31 mouse cellular contexts compared by ENCODE assay signal in genomic region chr16:45495326-45495725, GRCm38 (mm10). TPM values are rescaled to one million over a fixed set of nuclear protein-coding genes. Genes with fewer than 3 reads are reported as not detected.
A peak's percentile ranks its signal among the peaks of the same experiment; 100 is the strongest.
DNase-seq lines count a peak whose midpoint lies in the region; ATAC-seq and TF ChIP-seq lines count a peak whose summit lies in the region.
"Had no signal": no experiment of that assay in that cellular context is flagged by ENCODE, and none has a peak within 500 bp of the region (broad histone marks: within the 10 kb centered on the region; RNA-seq: fewer than 3 reads in every experiment).

No protein-coding gene starts in this region.

- peak; percentile 13 for DNase-seq in adrenal gland, adult 2 months
- no peak for DNase-seq in adrenal gland, postnatal 4 days (ENCODE audit: low spot score in 2 of 2)
- peak; percentile 75 for DNase-seq in kidney, adult 2 months
- peak; percentile 33 for DNase-seq in kidney, postnatal 14 days
- no peak for DNase-seq in kidney, postnatal 10 days
- DNase-seq in testis, postnatal 14 days (ENCODE audit: low spot score): peak; percentile 38
- DNase-seq in testis, postnatal 10 days (ENCODE audit: low spot score): no peak
- DNase-seq: cerebellum, adult 11 months; cerebellum, adult 2 months; cerebellum, adult 9-11 months; cerebellum, postnatal 25 days; gastrocnemius, postnatal 25 days; heart, postnatal 10 days; heart, postnatal 36 days had no signal

- no peak for ATAC-seq in kidney, embryonic 15.5 days (replicated peaks; ENCODE audit: low FRiP score)
- ATAC-seq: activated CD4-positive, CD25-positive, alpha-beta regulatory T cell, adult 4 months; forebrain, embryonic 14.5 days; hindbrain, embryonic 16.5 days had no signal

- no peaks in the 10 kb centered on the region for H3K36me3 ChIP-seq in kidney, adult 2 months (ENCODE audit: control insufficient read depth, insufficient read depth, low read length)
- H3K36me3 ChIP-seq in kidney, embryonic 15.5 days: no peaks in the 10 kb centered on the region
- H3K36me3 ChIP-seq: embryonic facial prominence, embryonic 12.5 days; embryonic facial prominence, embryonic 15.5 days; heart, embryonic 12.5 days; heart, embryonic 15.5 days; hindbrain, embryonic 10.5 days; hindbrain, embryonic 13.5 days had no signal

- no peaks in the 10 kb centered on the region for H3K4me1 ChIP-seq in kidney, adult 2 months (ENCODE audit: control insufficient read depth, insufficient read depth, low read length)
- no peaks in the 10 kb centered on the region for H3K4me1 ChIP-seq in kidney, embryonic 15.5 days
- H3K4me1 ChIP-seq: embryonic facial prominence, embryonic 12.5 days; embryonic facial prominence, embryonic 15.5 days; heart, embryonic 12.5 days; heart, embryonic 15.5 days; hindbrain, embryonic 10.5 days; hindbrain, embryonic 13.5 days had no signal

- no peak overlapping the region for H3K27ac ChIP-seq in kidney, adult 2 months (ENCODE audit: insufficient read depth, low read depth, low read length)
- no peak overlapping the region for H3K27ac ChIP-seq in kidney, embryonic 15.5 days
- H3K27ac ChIP-seq: embryonic facial prominence, embryonic 12.5 days; embryonic facial prominence, embryonic 15.5 days; heart, embryonic 15.5 days; hindbrain, embryonic 10.5 days; hindbrain, embryonic 13.5 days had no signal

- TF ChIP-seq POLR2A in kidney, adult 2 months (IDR thresholded peaks at IDR 0.05; ENCODE audit: low read depth, low read length): no peak

- H3K9me3 ChIP-seq in kidney, embryonic 15.5 days (replicated peaks): no peaks in the 10 kb centered on the region
- H3K9me3 ChIP-seq: embryonic facial prominence, embryonic 12.5 days; embryonic facial prominence, embryonic 15.5 days; heart, embryonic 12.5 days; heart, embryonic 15.5 days; hindbrain, embryonic 10.5 days; hindbrain, embryonic 13.5 days had no signal

- WGBS in kidney, adult 2 months: 34% methylated on average over 1 of the region's 1 CpGs
- WGBS in kidney, embryonic 15.5 days: 77% methylated on average over 1 of the region's 1 CpGs

- H3K4me3 ChIP-seq in kidney, adult 2 months (ENCODE audit: insufficient read depth, low read depth, low read length): no peak overlapping the region
- H3K4me3 ChIP-seq in kidney, embryonic 15.5 days (replicated peaks): no peak overlapping the region
- H3K4me3 ChIP-seq: embryonic facial prominence, embryonic 12.5 days; embryonic facial prominence, embryonic 15.5 days; heart, embryonic 12.5 days; heart, embryonic 15.5 days; hindbrain, embryonic 10.5 days; hindbrain, embryonic 13.5 days had no signal

- no peak overlapping the region for H3K4me2 ChIP-seq in kidney, embryonic 15.5 days
- H3K4me2 ChIP-seq: embryonic facial prominence, embryonic 12.5 days; embryonic facial prominence, embryonic 15.5 days; heart, embryonic 12.5 days; heart, embryonic 15.5 days; hindbrain, embryonic 13.5 days had no signal

- no peaks in the 10 kb centered on the region for H3K27me3 ChIP-seq in kidney, adult 2 months (replicated peaks; ENCODE audit: control insufficient read depth, insufficient read depth, low read length)
- H3K27me3 ChIP-seq in kidney, embryonic 15.5 days: no peaks in the 10 kb centered on the region
- H3K27me3 ChIP-seq: embryonic facial prominence, embryonic 12.5 days; embryonic facial prominence, embryonic 15.5 days; heart, embryonic 12.5 days; heart, embryonic 15.5 days; hindbrain, embryonic 13.5 days had no signal

- H3K9ac ChIP-seq in kidney, embryonic 15.5 days: no peak overlapping the region
- H3K9ac ChIP-seq: embryonic facial prominence, embryonic 12.5 days; embryonic facial prominence, embryonic 15.5 days; heart, embryonic 12.5 days; heart, embryonic 15.5 days; hindbrain, embryonic 13.5 days had no signal

- TF ChIP-seq CTCF in kidney, adult 2 months (conservative IDR thresholded peaks at IDR 0.05; ENCODE audit: insufficient read depth, insufficient read length, low read depth, low read length): no peak

RNA-seq across cellular contexts. Expression of gene Gm609, which starts 2.6 kb away (rescaled TPM):
- under 1 TPM in 1 of 2 experiments, not detected in 1; 0.14 TPM for total RNA-seq in adrenal gland, adult 2 months (2021)
- not detected in 2 replicates for polyA plus RNA-seq in adrenal gland, adult 2 months (2012; rRNA removed)
- total RNA-seq in adrenal gland, postnatal 4 days (2021): under 1 TPM; 0.14 to 0.45 TPM
- 0.05 TPM in 1 of 2 replicates, not detected in the other for polyA plus RNA-seq in kidney, adult 2 months (2012; rRNA removed)
- 0.61 and 0.80 TPM in 2 replicates for polyA plus RNA-seq in kidney, embryonic 15.5 days (2015; fragmentation: Nextera tagmentation; extraction: Ambion mirVana)
- total RNA-seq: common myeloid progenitor, adult 5-6 weeks; ES-E14; heart, adult 18-20 months; heart, postnatal 10 days; heart, postnatal 36 days had no signal
- polyA plus RNA-seq: embryonic facial prominence, embryonic 12.5 days; embryonic facial prominence, embryonic 15.5 days; forebrain, embryonic 11.5 days; forebrain, embryonic 14.5 days; heart, embryonic 12.5 days; heart, embryonic 15.5 days; hindbrain, embryonic 10.5 days; hindbrain, embryonic 13.5 days; hindbrain, embryonic 16.5 days had no signal

RNA-seq across cellular contexts. Expression of gene Gm17783, which starts 36.5 kb away (rescaled TPM):
- total RNA-seq in adrenal gland, adult 2 months (2021): not detected
- polyA plus RNA-seq in adrenal gland, adult 2 months (2012; rRNA removed): not detected in 2 replicates
- under 1 TPM in 1 of 2 experiments, not detected in 1; 0.84 TPM for total RNA-seq in adrenal gland, postnatal 4 days (2021)
- not detected in 2 replicates for polyA plus RNA-seq in kidney, adult 2 months (2012; rRNA removed)
- polyA plus RNA-seq in kidney, embryonic 15.5 days (2015; fragmentation: Nextera tagmentation; extraction: Ambion mirVana): 2.4 and 2.5 TPM in 2 replicates
- total RNA-seq: adrenal gland, adult 18-20 months; common myeloid progenitor, adult 5-6 weeks; ES-E14; gastrocnemius, adult 8-10 months; gastrocnemius, postnatal 25 days; heart, adult 18-20 months; heart, postnatal 10 days; heart, postnatal 36 days had no signal
- polyA plus RNA-seq: activated CD4-positive, CD25-positive, alpha-beta regulatory T cell, adult 4 months; cerebellum, adult 2 months; embryonic facial prominence, embryonic 12.5 days; embryonic facial prominence, embryonic 15.5 days; forebrain, embryonic 11.5 days; forebrain, embryonic 14.5 days; gonadal fat pad, adult 2 months; heart, embryonic 12.5 days; heart, embryonic 15.5 days; hindbrain, embryonic 10.5 days; hindbrain, embryonic 13.5 days; hindbrain, embryonic 16.5 days had no signal

RNA-seq across cellular contexts. Expression of gene Slc9c1, which starts 39.8 kb away (rescaled TPM):
- total RNA-seq in adrenal gland, adult 2 months (2021): not detected
- not detected in 2 replicates for polyA plus RNA-seq in adrenal gland, adult 2 months (2012; rRNA removed)
- not detected for total RNA-seq in adrenal gland, postnatal 4 days (2021)
- not detected in 2 replicates for polyA plus RNA-seq in kidney, adult 2 months (2012; rRNA removed)
- polyA plus RNA-seq in kidney, embryonic 15.5 days (2015; fragmentation: Nextera tagmentation; extraction: Ambion mirVana): not detected in 2 replicates
- total RNA-seq: adrenal gland, adult 18-20 months; common myeloid progenitor, adult 5-6 weeks; ES-E14; gastrocnemius, adult 8-10 months; gastrocnemius, postnatal 25 days; heart, adult 18-20 months; heart, postnatal 10 days; heart, postnatal 36 days had no signal
- polyA plus RNA-seq: activated CD4-positive, CD25-positive, alpha-beta regulatory T cell, adult 4 months; cerebellum, adult 2 months; embryonic facial prominence, embryonic 12.5 days; embryonic facial prominence, embryonic 15.5 days; forebrain, embryonic 11.5 days; forebrain, embryonic 14.5 days; gonadal fat pad, adult 2 months; heart, embryonic 12.5 days; heart, embryonic 15.5 days; hindbrain, embryonic 10.5 days; hindbrain, embryonic 13.5 days; hindbrain, embryonic 16.5 days had no signal

Comparison
In these comparisons a context has a peak if more than half of its experiments do, and no peak if none do; other contexts are left out.
1. DNase-seq: peak in adrenal gland, adult 2 months (single experiment), kidney, adult 2 months (single experiment), kidney, postnatal 14 days (single experiment) and testis, postnatal 14 days (single experiment); none in adrenal gland, postnatal 4 days (0 of 2), kidney, postnatal 10 days (single experiment) and testis, postnatal 10 days (single experiment).